Mouse (Mus musculus) liver, embryonic 14.5 days (tissue): Measurements from ENCODE around the gene Pknox1. TPM values are rescaled to one million over a fixed set of nuclear protein-coding genes. Genes with fewer than 3 reads are reported as not detected.

Source experiments
- ATAC-seq: fragments of 200-750 bp; cut with Nextera tagmentation; 2 replicates; pipeline ENCODE4 v1.8.0; 2017; ENCODE audit warnings: moderate number of reproducible peaks, mild to moderate bottlenecking, moderate library complexity; ENCODE audit not compliant: insufficient read depth
- DNase-seq, 3 experiments: peaks; one replicate each; pipeline ENCODE4 v3.0.0-alpha.2; 2012 to 2013; ENCODE audit warnings: low read depth in 3 of 3, low spot score in 3 of 3
- H3K27ac ChIP-seq: fragments of 300-500 bp; sonication (generic); 2 replicates; pipeline ENCODE4 v1.5.1; 2014; ENCODE audit warnings: moderate library complexity, mild to moderate bottlenecking, control low read depth, inconsistent platforms
- H3K27me3 ChIP-seq: fragments of 300-500 bp; sonication (generic); 2 replicates; pipeline ENCODE4 v1.6.1; 2014; ENCODE audit warnings: mild to moderate bottlenecking, low read length, moderate library complexity; ENCODE audit not compliant: control insufficient read depth, insufficient read depth
- H3K36me3 ChIP-seq: fragments of 300-500 bp; sonication (generic); replicated peaks from 2 replicates; pipeline ENCODE4 v1.6.1; 2014; ENCODE audit warnings: low read depth; ENCODE audit not compliant: control insufficient read depth, insufficient read depth
- H3K4me1 ChIP-seq, 2 experiments: fragments of 200-500 bp in 1 of 2; fragments of 300-500 bp in 1 of 2; sonication (generic) in 1 of 2; replicated peaks; 2 replicates each; pipeline ENCODE4 v1.6.1; 2012 to 2014; ENCODE audit warnings: antibody characterized with exemption in 1 of 2, inconsistent platforms in 1 of 2, low read length in 1 of 2; ENCODE audit not compliant: control insufficient read depth in 2 of 2, insufficient read depth in 2 of 2
- H3K4me2 ChIP-seq: fragments of 300-500 bp; sonication (generic); 2 replicates; pipeline ENCODE4 v1.6.1; 2014; ENCODE audit warnings: low read depth, mild to moderate bottlenecking, control low read depth, moderate library complexity
- H3K4me3 ChIP-seq, 2 experiments: fragments of 200-500 bp in 1 of 2; fragments of 300-500 bp in 1 of 2; sonication (generic) in 1 of 2; 2 replicates each; pipeline ENCODE4 v1.5.1; 2012 to 2014; ENCODE audit warnings: low read depth in 2 of 2, low read length in 2 of 2, mild to moderate bottlenecking in 2 of 2, control low read depth in 1 of 2, inconsistent platforms in 1 of 2, moderate library complexity in 1 of 2; ENCODE audit not compliant: insufficient read depth in 1 of 2
- H3K9ac ChIP-seq: fragments of 300-500 bp; sonication (generic); replicated peaks from 2 replicates; pipeline ENCODE4 v1.6.1; 2014; ENCODE audit warnings: mild to moderate bottlenecking, control low read depth, moderate library complexity
- H3K9me3 ChIP-seq: fragments of 300-500 bp; sonication (generic); 2 replicates; pipeline ENCODE4 v1.6.1; 2016; ENCODE audit warnings: low read length, mixed read lengths; ENCODE audit not compliant: control insufficient read depth
- CTCF ChIP-seq: IDR thresholded peaks from 2 replicates; pipeline ENCODE4 v1.5.1; 2016; ENCODE audit warnings: antibody characterized with exemption, low read depth, control low read depth
- EP300 ChIP-seq: IDR thresholded peaks from 2 replicates; pipeline ENCODE4 v1.6.1; 2016; ENCODE audit warnings: antibody characterized with exemption, low read depth
- WGBS: fragments of 180-500 bp; shearing (Covaris S2); extraction: QIAGEN DNeasy Blood & Tissue Kit; methylation state at CpG from one replicate; pipeline ENCODE4 v1.1.7; 2014; ENCODE audit not compliant: insufficient replicate concordance; 5-methylcytosine and 5-hydroxymethylcytosine counted together
- microRNA-seq: library from miRNA; unstranded; fragments of <30 nt; microRNA quantifications from one replicate; pipeline ENCODE4, GENCODE M21; 2016
- polyA plus RNA-seq, 2 experiments: library from polyadenylated mRNA; depleted of rRNA in 1 of 2; stranded (reverse) in 1 of 2; unstranded in 1 of 2; fragments of >200 nt; fragmentation: Nextera tagmentation in 1 of 2; extraction: Ambion mirVana in 1 of 2; gene quantifications; 2 replicates each; pipeline versions ENCODE4 v1.2.1 to v1.2.3; 2012 to 2014

Pknox1 gene
- polyA plus RNA-seq, 2 experiments: 7.0 to 10.6 TPM

DNA sequence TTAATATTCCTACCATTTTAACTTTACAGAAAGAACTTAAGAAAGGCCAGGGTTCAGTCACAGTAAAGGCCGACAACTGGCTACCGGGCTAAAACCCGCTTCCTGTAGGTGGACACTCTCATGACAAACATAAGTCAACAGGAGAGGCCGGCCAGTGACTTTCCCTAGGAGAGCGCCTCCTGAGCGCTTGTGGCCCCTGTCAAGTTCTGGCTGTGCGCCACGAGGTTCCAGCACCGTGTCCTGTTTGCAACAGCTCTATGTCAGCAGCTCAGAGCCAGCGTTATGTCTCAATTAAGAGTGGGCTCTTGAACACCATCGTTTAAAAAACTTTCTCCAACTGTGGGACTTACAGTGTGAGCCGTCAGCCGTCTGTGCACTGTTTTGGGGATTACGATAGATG, 87.6 kb downstream of the Pknox1 start:
- TF ChIP-seq EP300: no peak
- no peak for TF ChIP-seq CTCF
- ATAC-seq: no peak
- Histone ChIP-seq H3K9me3 (no peaks in the 10 kb centered on the region), H3K27ac (no peak overlapping the region), H3K4me3 (no peak overlapping the region), H3K27me3 (no peaks in the 10 kb centered on the region), H3K4me2 (no peak overlapping the region), H3K4me1 (peaks cover 2 to 5% of the 10 kb centered on the region in 2 experiments), H3K36me3 (peaks cover 90% of the 10 kb centered on the region), H3K9ac (no peak overlapping the region)
- no peak for DNase-seq
- 89% methylated on average over 14 of the region's 14 CpGs for WGBS

DNA sequence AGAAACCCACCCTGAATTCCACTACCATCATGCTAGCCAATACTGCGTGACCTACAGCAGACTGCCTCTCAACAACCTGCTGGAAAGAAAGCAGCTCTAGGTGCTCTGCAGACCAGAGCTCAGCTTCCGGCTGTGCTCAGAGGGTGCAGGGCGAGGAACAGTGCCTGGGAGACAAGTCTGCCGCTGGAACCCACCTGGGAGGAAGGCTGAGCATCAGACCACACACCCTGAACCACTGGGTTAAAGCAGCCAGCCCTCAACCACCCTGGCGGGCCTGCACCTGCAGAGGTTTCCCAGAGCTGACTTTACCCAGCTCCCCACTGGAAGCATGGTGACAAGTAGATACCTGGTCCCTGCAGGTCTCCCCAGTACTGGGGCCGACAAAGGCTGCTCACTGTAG, 88.7 kb downstream of the Pknox1 start:
- peaks cover 8% of the 10 kb centered on the region in 2 experiments for H3K4me1 ChIP-seq
- no peaks in the 10 kb centered on the region for H3K9me3 ChIP-seq
- H3K4me3 ChIP-seq: no peak overlapping the region
- no peak for TF ChIP-seq CTCF
- TF ChIP-seq EP300: no peak
- peaks cover 81% of the 10 kb centered on the region for H3K36me3 ChIP-seq
- H3K27ac ChIP-seq: no peak overlapping the region
- 86% methylated on average over 6 of the region's 6 CpGs for WGBS
- DNase-seq: no peak
- H3K9ac ChIP-seq: no peak overlapping the region
- H3K4me2 ChIP-seq: no peak overlapping the region
- no peaks in the 10 kb centered on the region for H3K27me3 ChIP-seq
- no peak for ATAC-seq

DNA sequence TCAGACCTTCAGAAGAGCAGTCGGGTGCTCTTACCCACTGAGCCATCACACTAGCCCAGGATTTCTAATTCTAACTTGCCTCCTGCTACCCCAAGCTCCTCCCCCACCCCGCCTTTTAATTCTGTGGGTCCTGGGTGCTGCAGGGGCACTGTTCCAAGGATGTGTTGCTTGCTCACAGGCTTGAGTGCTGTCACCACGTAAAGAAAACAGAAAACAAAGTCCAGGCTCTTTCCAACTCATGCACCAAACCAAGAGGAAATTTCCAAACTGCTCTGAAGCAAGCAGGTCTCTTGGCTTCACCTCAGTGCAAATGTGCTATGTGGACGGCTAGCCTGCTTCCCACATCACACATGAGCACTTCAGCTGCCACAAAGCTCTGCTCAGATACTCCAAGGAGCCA, 90.8 kb downstream of the Pknox1 start:
- H3K36me3 ChIP-seq: peaks cover 60% of the 10 kb centered on the region
- no peak overlapping the region for H3K9ac ChIP-seq
- no peaks in the 10 kb centered on the region for H3K27me3 ChIP-seq
- peaks cover 12 to 17% of the 10 kb centered on the region in 2 experiments for H3K4me1 ChIP-seq
- no peak overlapping the region for H3K27ac ChIP-seq
- WGBS: 76% methylated on average over 4 of the region's 4 CpGs
- TF ChIP-seq EP300: no peak
- TF ChIP-seq CTCF: no peak
- H3K9me3 ChIP-seq: no peaks in the 10 kb centered on the region
- ATAC-seq: no peak
- no peak overlapping the region for H3K4me2 ChIP-seq
- H3K4me3 ChIP-seq: no peak overlapping the region
- DNase-seq: no peak

DNA sequence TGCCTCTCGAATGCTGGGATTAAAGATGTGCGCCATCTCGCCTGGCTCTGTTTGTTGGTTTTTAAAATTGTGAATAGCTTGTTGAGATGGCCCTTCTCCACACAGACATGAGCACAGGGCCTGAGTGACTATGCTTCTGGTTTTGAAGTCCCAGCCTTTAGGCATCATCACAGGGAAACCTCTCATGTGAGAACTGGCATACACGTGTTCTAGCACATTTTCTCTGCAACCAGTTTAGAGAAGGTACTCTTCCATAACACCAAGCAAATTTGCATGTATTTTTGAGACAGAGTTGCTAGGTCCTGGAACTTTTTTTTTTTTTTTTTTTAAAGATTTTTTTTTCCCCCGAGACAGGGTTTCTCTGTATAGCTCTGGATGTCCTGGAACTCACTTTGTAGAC, 92.1 kb downstream of the Pknox1 start:
- ATAC-seq (no peak), DNase-seq (no peak)
- no peak overlapping the region for H3K9ac ChIP-seq
- H3K4me3 ChIP-seq: no peak overlapping the region; a peak in 1 of 4 replicates
- WGBS: 79% methylated on average over 5 of the region's 5 CpGs
- peaks cover 47% of the 10 kb centered on the region for H3K36me3 ChIP-seq
- H3K4me1 ChIP-seq: peaks cover 12 to 17% of the 10 kb centered on the region in 2 experiments
- TF ChIP-seq CTCF (no peak), EP300 (no peak)
- H3K9me3 ChIP-seq: no peaks in the 10 kb centered on the region
- H3K4me2 ChIP-seq: peak overlapping the region; percentile 96
- no peaks in the 10 kb centered on the region for H3K27me3 ChIP-seq
- H3K27ac ChIP-seq: no peak overlapping the region

Small RNA genes within 50 kb of the gene (microRNA-seq; reads per million reads assigned to microRNA genes)
- not detected for gene Gm24970

Other genes with a start within 250 kb of the Pknox1 start
- 3.6 TPM in 2 replicates for gene Pde9a, start 178.5 kb upstream of the Pknox1 start, polyA plus RNA-seq (2012; rRNA removed)
- gene Pde9a, start 178.5 kb upstream of the Pknox1 start, polyA plus RNA-seq (2014; fragmentation: Nextera tagmentation; extraction: Ambion mirVana): 2.8 and 3.4 TPM in 2 replicates
- gene Wdr4, start 44.8 kb upstream of the Pknox1 start, polyA plus RNA-seq (2012; rRNA removed): 13.7 and 14.1 TPM in 2 replicates
- 20.8 and 21.1 TPM in 2 replicates for gene Wdr4, start 44.8 kb upstream of the Pknox1 start, polyA plus RNA-seq (2014; fragmentation: Nextera tagmentation; extraction: Ambion mirVana)
- gene Ndufv3, start 44.6 kb upstream of the Pknox1 start, polyA plus RNA-seq (2012; rRNA removed): 37.5 and 65.5 TPM in 2 replicates
- 189 and 194 TPM in 2 replicates for gene Ndufv3, start 44.6 kb upstream of the Pknox1 start, polyA plus RNA-seq (2014; fragmentation: Nextera tagmentation; extraction: Ambion mirVana)
- gene Cbs, start 72.5 kb downstream of the Pknox1 start, polyA plus RNA-seq (2012; rRNA removed): 14.6 and 15.7 TPM in 2 replicates
- 13.1 and 14.9 TPM in 2 replicates for gene Cbs, start 72.5 kb downstream of the Pknox1 start, polyA plus RNA-seq (2014; fragmentation: Nextera tagmentation; extraction: Ambion mirVana)
- 90.4 and 145 TPM in 2 replicates for gene U2af1, start 94.2 kb downstream of the Pknox1 start, polyA plus RNA-seq (2012; rRNA removed)
- gene U2af1, start 94.2 kb downstream of the Pknox1 start, polyA plus RNA-seq (2014; fragmentation: Nextera tagmentation; extraction: Ambion mirVana): 83.3 and 83.8 TPM in 2 replicates
- not detected in 2 replicates for gene Cryaa, start 113.1 kb downstream of the Pknox1 start, polyA plus RNA-seq (2012; rRNA removed)
- not detected in 2 replicates for gene Cryaa, start 113.1 kb downstream of the Pknox1 start, polyA plus RNA-seq (2014; fragmentation: Nextera tagmentation; extraction: Ambion mirVana)